Mouse (Mus musculus) lung, embryonic 15.5 days (tissue): Measurements from ENCODE around the gene Scgb2a2. TPM values are rescaled to one million over a fixed set of nuclear protein-coding genes. Genes with fewer than 3 reads are reported as not detected.
"Not testable (repeated sequence)": the region's sequence is repeated elsewhere in the genome, so short reads cannot be mapped to it uniquely, and the experiment has no call there.

ENCODE experiments used
- ATAC-seq: fragments of 200-750 bp; cut with Nextera tagmentation; 2 replicates; pipeline ENCODE4 v1.8.0; 2017; ENCODE audit warnings: moderate number of reproducible peaks, borderline replicate concordance; ENCODE audit not compliant: low FRiP score, low TSS enrichment; ENCODE audit errors: extremely low read depth
- H3K27ac ChIP-seq: fragments of 300-500 bp; sonication (generic); 2 replicates; pipeline ENCODE4 v1.5.1; 2015; ENCODE audit warnings: moderate library complexity, mild to moderate bottlenecking, inconsistent platforms
- H3K27me3 ChIP-seq: fragments of 300-500 bp; sonication (generic); 2 replicates; pipeline ENCODE4 v1.6.1; 2015; ENCODE audit warnings: inconsistent platforms
- H3K36me3 ChIP-seq: fragments of 300-500 bp; sonication (generic); 2 replicates; pipeline ENCODE4 v1.6.1; 2015; ENCODE audit warnings: inconsistent platforms
- H3K4me1 ChIP-seq: fragments of 300-500 bp; sonication (generic); 2 replicates; pipeline ENCODE4 v1.6.1; 2015; ENCODE audit warnings: inconsistent platforms
- H3K4me2 ChIP-seq: fragments of 300-500 bp; sonication (generic); 2 replicates; pipeline ENCODE4 v1.6.1; 2015; ENCODE audit warnings: inconsistent platforms, mild to moderate bottlenecking, moderate library complexity
- H3K4me3 ChIP-seq: fragments of 300-500 bp; sonication (generic); 2 replicates; pipeline ENCODE4 v1.5.1; 2015; ENCODE audit warnings: mild to moderate bottlenecking, inconsistent platforms
- H3K9ac ChIP-seq: fragments of 300-500 bp; sonication (generic); 2 replicates; pipeline ENCODE4 v1.6.1; 2015; ENCODE audit warnings: inconsistent platforms
- H3K9me3 ChIP-seq: fragments of 300-500 bp; sonication (generic); 2 replicates; pipeline ENCODE4 v1.6.1; 2016; ENCODE audit warnings: inconsistent platforms
- WGBS: fragments of 180-500 bp; shearing (Covaris S2); methylation state at CpG from one replicate; pipeline ENCODE4 v1.1.7; 2015; 5-methylcytosine and 5-hydroxymethylcytosine counted together
- polyA plus RNA-seq: library from polyadenylated mRNA; unstranded; fragments of >200 nt; fragmentation: Nextera tagmentation; extraction: Ambion mirVana; gene quantifications from 2 replicates; pipeline ENCODE4 v1.2.1, GENCODE M21; 2015

The Scgb2a2 gene
- polyA plus RNA-seq: not detected in 2 replicates

- Histone ChIP-seq H3K36me3 (no peaks in the 10 kb centered on the region), H3K9me3 (no peaks in the 10 kb centered on the region), H3K27ac (no peak within 1 kb of the TSS), H3K4me3 (no peak within 1 kb of the TSS), H3K9ac (no peak within 1 kb of the TSS), H3K27me3 (no peaks in the 10 kb centered on the region), H3K4me2 (no peak within 1 kb of the TSS), H3K4me1 (no peaks in the 10 kb centered on the region)
- ATAC-seq: no peak
- 79% methylated on average over 2 of the region's 2 CpGs for WGBS
Measured at GRCm38 (mm10) chr19:9847262-9847661, at the start of gene Scgb2a2. Gene Scgb2a2 (plus strand): TSS chr19:9847562.

GRCm38 (mm10) chr19:9836581-9837340 is 10.6 kb upstream of the Scgb2a2 start:
- not testable (repeated sequence) for H3K9ac ChIP-seq, H3K4me1 ChIP-seq, H3K27me3 ChIP-seq, H3K36me3 ChIP-seq, H3K9me3 ChIP-seq
- 11% methylated on average over 19 of the region's 21 CpGs for WGBS
- peak; percentile 88; the same call in 1 of the 2 replicates for ATAC-seq
- Histone ChIP-seq H3K27ac (peak overlapping the region; percentile 61; the same call in 1 of the 2 replicates), H3K4me3 (peak overlapping the region; percentile 36), H3K4me2 (peak overlapping the region; percentile 40)

GRCm38 (mm10) chr19:9837341-9837715 is 10.0 kb upstream of the Scgb2a2 start:
- Histone ChIP-seq H3K36me3 (no peaks in the 10 kb centered on the region), H3K27ac (no peak overlapping the region), H3K9ac (no peak overlapping the region), H3K27me3 (no peaks in the 10 kb centered on the region), H3K9me3 (no peaks in the 10 kb centered on the region), H3K4me1 (no peaks in the 10 kb centered on the region), H3K4me2 (no peak overlapping the region), H3K4me3 (no peak overlapping the region)
- 52% methylated on average over 2 of the region's 2 CpGs for WGBS
- ATAC-seq: peak; percentile 31; the same call in 1 of the 2 replicates

- not testable (repeated sequence) for H3K27ac ChIP-seq, H3K9me3 ChIP-seq, H3K27me3 ChIP-seq, ATAC-seq, H3K4me2 ChIP-seq, H3K9ac ChIP-seq, H3K4me3 ChIP-seq, H3K4me1 ChIP-seq, H3K36me3 ChIP-seq
- WGBS: 57% methylated on average over 3 of the region's 3 CpGs
Measured at GRCm38 (mm10) chr19:9849368-9850075, 2.2 kb downstream of the Scgb2a2 start.

GRCm38 (mm10) chr19:9860821-9861220 is 13.5 kb downstream of the Scgb2a2 start:
- not testable (repeated sequence) for H3K4me2 ChIP-seq, H3K27me3 ChIP-seq, H3K27ac ChIP-seq, H3K9ac ChIP-seq, ATAC-seq, H3K4me1 ChIP-seq, H3K36me3 ChIP-seq, H3K9me3 ChIP-seq, H3K4me3 ChIP-seq
- 74% methylated on average over 2 of the region's 3 CpGs for WGBS

- H3K27ac ChIP-seq: no peak overlapping the region
- H3K4me3 ChIP-seq: no peak overlapping the region
- no peaks in the 10 kb centered on the region for H3K36me3 ChIP-seq
- H3K27me3 ChIP-seq: no peaks in the 10 kb centered on the region
- ATAC-seq: no peak
- no peaks in the 10 kb centered on the region for H3K4me1 ChIP-seq
- 33% methylated on average over 1 of the region's 1 CpGs for WGBS
- no peak overlapping the region for H3K4me2 ChIP-seq
- no peak overlapping the region for H3K9ac ChIP-seq
- no peaks in the 10 kb centered on the region for H3K9me3 ChIP-seq
Measured at GRCm38 (mm10) chr19:9864856-9865255, 17.5 kb downstream of the Scgb2a2 start.

GRCm38 (mm10) chr19:9865466-9865865 is 18.1 kb downstream of the Scgb2a2 start:
- no peak overlapping the region for H3K27ac ChIP-seq
- no peaks in the 10 kb centered on the region for H3K9me3 ChIP-seq
- no peak for ATAC-seq
- H3K27me3 ChIP-seq: no peaks in the 10 kb centered on the region
- H3K4me3 ChIP-seq: no peak overlapping the region
- H3K4me1 ChIP-seq: no peaks in the 10 kb centered on the region
- H3K4me2 ChIP-seq: no peak overlapping the region
- no peak overlapping the region for H3K9ac ChIP-seq
- 0 out of 2 replicates have a peak, but pooled peaks cover 2% of the 10 kb centered on the region for H3K36me3 ChIP-seq

GRCm38 (mm10) chr19:9878186-9878835 is 30.9 kb downstream of the Scgb2a2 start:
- Histone ChIP-seq H3K27me3 (no peaks in the 10 kb centered on the region), H3K9ac (no peak overlapping the region), H3K27ac (no peak overlapping the region), H3K9me3 (no peaks in the 10 kb centered on the region), H3K36me3 (peaks cover 94% of the 10 kb centered on the region), H3K4me2 (no peak overlapping the region), H3K4me1 (no peaks in the 10 kb centered on the region), H3K4me3 (no peak overlapping the region)
- no peak for ATAC-seq
- 93% methylated on average over 20 of the region's 20 CpGs for WGBS

- Histone ChIP-seq H3K9ac (no peak overlapping the region), H3K4me3 (no peak overlapping the region), H3K9me3 (no peaks in the 10 kb centered on the region), H3K4me1 (no peaks in the 10 kb centered on the region), H3K4me2 (no peak overlapping the region), H3K27me3 (no peaks in the 10 kb centered on the region), H3K36me3 (peaks cover 92% of the 10 kb centered on the region), H3K27ac (no peak overlapping the region)
- ATAC-seq: no peak
- WGBS: 54% methylated on average over 1 of the region's 1 CpGs
Measured at GRCm38 (mm10) chr19:9886348-9886747, 39.0 kb downstream of the Scgb2a2 start.

- H3K9ac ChIP-seq: no peak overlapping the region
- H3K36me3 ChIP-seq: peaks cover 92% of the 10 kb centered on the region
- no peaks in the 10 kb centered on the region for H3K27me3 ChIP-seq
- no peak overlapping the region for H3K4me2 ChIP-seq
- no peaks in the 10 kb centered on the region for H3K9me3 ChIP-seq
- no peak for ATAC-seq
- no peaks in the 10 kb centered on the region for H3K4me1 ChIP-seq
- 84% methylated on average over 8 of the region's 8 CpGs for WGBS
- H3K4me3 ChIP-seq: no peak overlapping the region
- H3K27ac ChIP-seq: no peak overlapping the region
Measured at GRCm38 (mm10) chr19:9886771-9887170, 39.4 kb downstream of the Scgb2a2 start.

GRCm38 (mm10) chr19:9896067-9896466 is 48.7 kb downstream of the Scgb2a2 start:
- Histone ChIP-seq H3K4me2 (no peak overlapping the region), H3K9ac (no peak overlapping the region), H3K9me3 (no peaks in the 10 kb centered on the region), H3K27ac (no peak overlapping the region), H3K4me1 (peaks cover 31% of the 10 kb centered on the region), H3K27me3 (no peaks in the 10 kb centered on the region), H3K4me3 (no peak overlapping the region), H3K36me3 (peaks cover 48% of the 10 kb centered on the region)
- ATAC-seq: no peak
- 49% methylated on average over 5 of the region's 5 CpGs for WGBS
